Mouse (Mus musculus): ENCODE measurements at regions not wholly inside any gene's neighbourhood (a gene's known extent, or its start where the extent isn't known, plus 50 kb on each side); places are given as distances from the start of the nearest gene placed in this dataset.

GRCm38 (mm10) chr2:72541246-72541645 is 65.3 kb downstream of the Cdca7 start:
- DNase-seq (ENCODE audit: low read depth) = no peak

- no peak for DNase-seq (ENCODE audit: low read depth)
Observed at GRCm38 (mm10) chr2:72545453-72545852, 69.5 kb downstream of the Cdca7 start.

- DNase-seq (ENCODE audit: low read depth) = peak; percentile 38
Observed at GRCm38 (mm10) chr2:72546476-72546875, 70.5 kb downstream of the Cdca7 start.

- no peak for DNase-seq (ENCODE audit: low read depth)
Observed at GRCm38 (mm10) chr2:72546963-72547362, 71.0 kb downstream of the Cdca7 start.

GRCm38 (mm10) chr2:72551268-72551667 is 75.3 kb downstream of the Cdca7 start:
- peak; percentile 23 for DNase-seq (ENCODE audit: low read depth)

DNA sequence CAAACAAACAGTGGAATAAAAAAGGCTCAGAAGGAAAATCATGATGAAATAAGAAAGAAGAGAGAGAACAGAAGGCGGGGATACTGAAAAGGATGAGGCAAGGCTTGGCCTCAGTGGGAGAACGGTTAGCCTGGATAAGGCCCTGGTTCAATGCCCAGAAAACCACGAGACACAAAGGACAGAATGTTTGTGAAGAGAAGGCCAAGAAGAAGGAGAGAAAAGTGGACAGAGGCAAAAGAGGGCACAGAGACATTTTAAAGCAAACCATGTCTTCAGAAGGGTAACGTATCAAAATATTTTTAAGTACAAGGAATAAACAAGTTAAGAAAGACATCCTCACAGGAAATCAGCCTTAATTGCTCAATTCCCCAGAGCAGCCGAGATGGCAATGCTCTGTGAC is 78.6 kb downstream of the Cdca7 start:
- DNase-seq (ENCODE audit: low read depth) = peak; percentile 43

DNA sequence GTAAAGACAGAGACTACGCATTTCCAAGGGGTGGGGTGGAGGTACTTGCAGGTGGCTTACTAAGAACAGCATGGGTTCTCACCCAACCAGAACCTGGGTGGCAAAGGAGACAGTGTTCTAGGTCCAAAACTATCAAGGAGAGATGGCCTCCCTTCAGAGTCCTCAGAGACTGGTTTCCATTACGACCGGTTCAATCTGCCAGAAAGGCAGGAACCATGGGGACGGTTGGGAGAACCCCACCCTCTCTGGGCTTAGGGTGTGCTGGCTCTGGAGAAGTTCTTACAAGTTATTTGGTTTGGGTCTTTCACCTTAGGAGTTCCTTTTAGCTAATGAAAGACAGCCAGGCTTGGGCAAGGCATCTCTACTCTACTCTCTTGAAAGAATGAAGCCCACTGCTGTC is 79.2 kb downstream of the Cdca7 start:
- no peak for DNase-seq (ENCODE audit: low read depth)

DNA sequence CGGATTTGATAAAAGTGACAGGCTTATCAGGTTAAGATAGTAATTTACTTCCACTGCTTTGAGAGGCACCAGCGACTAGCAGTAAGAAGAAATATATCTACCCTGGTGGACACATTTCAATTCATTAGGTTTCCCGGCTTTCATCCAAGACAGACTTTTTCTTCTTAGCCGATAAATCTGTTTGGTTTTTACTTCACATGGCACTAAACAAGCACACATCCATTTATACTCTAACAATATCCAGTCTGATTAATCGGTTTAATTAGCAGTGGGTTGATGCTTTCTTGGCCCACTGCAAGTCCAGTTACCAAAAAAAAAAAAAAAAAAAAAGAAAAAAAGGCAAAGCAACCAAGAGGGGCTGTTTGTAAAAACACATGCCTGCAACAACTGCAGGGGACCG is 79.6 kb downstream of the Cdca7 start:
- DNase-seq (ENCODE audit: low read depth) = no peak

DNA sequence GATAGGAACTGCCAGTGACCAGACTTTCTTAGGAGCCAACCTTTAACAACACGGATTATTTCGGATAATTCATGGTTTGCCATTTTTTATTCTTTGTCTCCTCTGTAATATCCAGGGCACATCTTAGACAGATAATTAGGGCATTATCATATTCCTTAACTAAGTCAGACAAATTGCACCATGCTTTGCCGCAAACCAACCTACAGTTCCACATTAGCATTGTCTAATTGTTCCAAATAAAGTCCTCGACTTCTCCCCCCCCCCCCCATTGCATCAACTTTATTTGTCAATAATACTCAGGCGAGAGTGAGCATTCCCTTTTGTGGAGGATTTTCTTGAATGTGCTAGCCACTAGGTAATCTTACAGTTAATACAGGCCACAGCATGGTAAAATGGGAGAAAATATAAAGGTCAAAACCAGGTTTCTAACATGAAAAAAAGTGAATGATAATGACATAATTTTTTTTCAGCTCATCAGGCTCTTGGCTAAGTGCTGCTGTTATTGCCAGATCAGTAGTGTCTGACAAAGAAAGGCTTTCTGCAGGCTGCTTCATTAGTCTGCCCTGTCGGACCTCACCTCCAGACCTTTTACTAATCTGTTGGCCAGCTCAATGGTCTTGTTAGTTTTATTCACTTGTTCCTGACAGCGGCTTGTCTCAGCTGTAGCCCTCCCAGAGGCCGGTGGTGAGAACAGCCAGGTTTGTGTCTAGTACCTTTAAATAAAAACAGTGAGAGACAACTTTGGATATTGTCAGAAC is 80.3 kb downstream of the Cdca7 start:
- no peak for DNase-seq (ENCODE audit: low read depth)

DNA sequence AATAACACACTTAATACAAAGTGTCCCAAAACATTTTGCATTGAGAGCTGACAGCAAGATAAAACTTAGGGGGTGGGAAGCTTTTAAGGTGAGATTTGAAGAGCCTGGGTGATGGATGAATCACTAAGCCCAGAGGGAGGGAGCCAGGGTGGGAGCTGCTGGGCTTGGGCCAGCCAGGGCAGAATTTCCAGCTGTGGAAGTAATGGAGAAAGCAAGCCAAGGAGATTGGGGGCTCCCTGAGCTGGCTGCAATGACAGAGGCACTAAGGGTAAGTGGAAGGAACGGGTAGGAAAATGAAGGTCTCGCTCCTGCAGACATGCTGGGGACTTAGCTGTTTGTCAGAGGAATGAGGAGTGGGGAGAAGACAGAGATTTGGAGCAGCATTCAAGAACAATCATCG is 81.2 kb downstream of the Cdca7 start:
- no peak for DNase-seq (ENCODE audit: low read depth)

DNA sequence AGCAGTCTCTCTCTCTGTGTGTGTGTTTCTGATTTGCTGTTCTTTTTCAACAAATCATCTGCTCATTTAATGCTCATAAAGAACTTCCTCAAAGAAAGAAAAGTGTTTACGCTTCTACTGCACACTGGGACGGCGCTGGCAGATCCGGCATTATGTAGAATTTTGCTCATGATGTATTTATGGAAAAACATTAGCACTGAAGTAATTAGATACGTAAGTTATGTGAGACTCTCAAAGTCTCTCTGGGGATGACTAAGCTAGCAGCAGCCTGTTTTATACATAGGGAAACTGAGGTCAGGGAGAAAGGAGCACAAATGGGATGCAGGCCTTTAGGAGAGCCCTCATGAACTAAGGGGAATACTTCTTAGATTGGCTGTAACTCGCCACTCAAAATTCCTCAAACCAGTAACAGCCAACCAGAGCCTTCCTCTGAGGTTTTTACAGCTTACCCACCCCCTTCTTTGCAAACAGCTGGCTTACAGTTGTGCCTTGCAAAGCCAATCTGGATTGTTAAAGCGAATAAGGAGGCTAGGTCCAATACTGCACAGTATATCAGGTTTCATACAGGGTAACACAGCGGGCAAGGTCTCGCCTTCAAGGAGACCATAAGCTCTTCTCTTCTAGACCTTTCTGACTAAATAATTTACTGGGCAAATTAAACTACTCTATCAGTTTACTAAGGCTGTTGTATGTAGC is 81.8 kb downstream of the Cdca7 start:
- DNase-seq (ENCODE audit: low read depth) = no peak

DNA sequence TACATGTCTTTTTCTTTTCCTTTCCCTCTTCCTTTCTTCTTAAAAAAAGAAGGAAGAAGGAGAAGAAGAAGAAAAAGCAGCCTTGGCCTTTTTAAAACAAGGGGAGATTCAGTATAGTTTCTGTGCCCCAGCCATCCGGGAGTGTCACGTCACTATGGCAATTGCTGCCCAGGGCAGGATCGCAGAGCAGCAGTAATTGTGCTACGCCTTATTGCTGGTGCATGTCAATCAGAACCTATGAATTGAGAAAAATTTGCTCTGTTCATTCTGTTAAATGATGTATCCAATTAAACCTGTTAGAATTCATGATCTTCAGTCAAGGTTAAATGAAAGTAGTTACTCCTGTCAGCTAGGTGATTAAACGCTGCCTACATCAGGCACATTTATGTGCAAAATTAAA is 85.4 kb downstream of the Cdca7 start:
- no peak for DNase-seq (ENCODE audit: low read depth)

GRCm38 (mm10) chr2:72578322-72578721 is 102.4 kb downstream of the Cdca7 start:
- DNase-seq (ENCODE audit: low read depth) = no peak

- DNase-seq (ENCODE audit: low read depth) = no peak
Observed at GRCm38 (mm10) chr2:72581136-72581535, 105.2 kb downstream of the Cdca7 start.

DNA sequence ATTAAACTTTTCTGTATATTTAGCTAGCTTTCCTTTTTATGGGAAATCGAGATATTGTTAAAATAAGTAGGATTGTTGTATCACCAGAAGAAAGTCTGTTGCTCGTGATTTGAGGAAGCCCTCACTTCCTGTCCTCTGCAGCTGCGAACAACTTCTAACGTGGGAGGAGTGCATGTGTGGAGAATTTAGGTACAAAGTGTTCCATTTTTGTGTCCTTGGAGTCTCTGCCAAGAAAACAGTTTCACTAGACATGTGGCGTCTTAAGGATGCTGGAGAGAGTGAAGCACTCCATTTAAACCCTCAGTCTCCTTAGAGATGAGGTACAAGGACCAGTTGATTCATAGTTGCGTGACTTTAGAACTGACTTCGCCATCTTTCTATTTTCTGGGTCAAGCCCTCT is 112.9 kb downstream of the Cdca7 start:
- no peak for DNase-seq (ENCODE audit: low read depth)

DNA sequence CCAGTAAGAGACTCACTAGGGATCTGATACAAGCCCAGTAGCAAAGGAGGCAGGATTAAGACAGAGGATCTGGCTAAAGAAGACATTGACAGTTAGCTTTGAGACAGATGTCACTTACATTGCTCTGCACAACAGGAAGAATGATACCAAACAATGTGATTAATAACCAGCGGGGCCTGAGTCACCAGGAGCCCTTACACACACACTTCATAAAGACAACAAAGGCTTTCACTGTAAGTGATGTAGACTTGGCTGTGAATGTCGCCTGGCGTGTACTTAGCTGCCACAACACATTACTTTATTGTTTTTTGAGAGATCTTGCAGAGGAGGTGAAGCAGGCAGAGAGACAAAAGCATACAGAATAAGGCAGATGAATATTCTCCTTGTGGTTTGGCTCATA is 116.1 kb downstream of the Cdca7 start:
- DNase-seq (ENCODE audit: low read depth) = peak; percentile 13

- DNase-seq (ENCODE audit: low read depth) = no peak
Observed at GRCm38 (mm10) chr2:72596994-72597925, 121.3 kb downstream of the Cdca7 start.

- no peak for DNase-seq (ENCODE audit: low read depth)
Observed at GRCm38 (mm10) chr2:72597941-72598340, 122.0 kb downstream of the Cdca7 start.

DNA sequence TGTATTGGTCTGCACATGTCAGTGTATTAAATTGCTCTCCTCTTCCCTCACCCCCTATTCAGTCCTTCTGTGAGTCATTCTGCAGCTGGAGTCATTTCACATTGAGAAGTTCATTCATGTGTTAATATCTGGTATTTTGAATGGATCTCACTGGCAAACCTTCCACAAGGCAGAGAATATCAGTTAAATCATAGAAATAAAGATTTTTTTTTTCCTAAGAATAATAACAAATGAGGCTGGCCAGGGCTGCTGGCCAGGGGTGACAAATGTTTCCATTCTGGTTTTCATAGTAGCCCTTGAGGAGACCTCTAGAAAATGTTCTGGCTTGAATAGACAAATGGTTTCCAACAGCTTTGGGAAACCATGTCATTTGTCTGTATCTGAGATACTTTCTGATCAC is 124.8 kb downstream of the Cdca7 start:
- peak; percentile 5 for DNase-seq (ENCODE audit: low read depth)

GRCm38 (mm10) chr2:72602152-72602551 is 126.2 kb downstream of the Cdca7 start:
- DNase-seq (ENCODE audit: low read depth) = peak; percentile 85

DNA sequence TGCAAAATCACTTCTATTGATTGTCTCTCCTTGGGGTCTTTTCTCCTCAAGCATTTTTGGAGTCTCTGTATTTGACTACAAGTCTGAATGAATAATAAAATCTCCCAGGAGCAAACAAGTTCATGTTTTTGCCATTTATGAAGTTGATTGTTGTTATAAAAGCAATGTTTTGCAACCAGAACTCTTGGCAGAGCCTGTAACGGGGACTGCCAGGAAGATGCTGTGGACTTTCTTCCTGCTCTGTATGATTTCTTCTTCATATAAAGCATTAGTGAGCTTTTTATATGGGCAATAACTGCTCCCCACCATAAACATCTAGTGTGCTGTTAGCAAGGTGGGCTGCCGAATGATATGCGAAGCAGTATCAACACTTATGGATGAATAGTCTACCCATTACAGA is 136.3 kb downstream of the Cdca7 start:
- no peak for DNase-seq (ENCODE audit: low read depth)

GRCm38 (mm10) chr2:72614256-72614655 is 138.3 kb downstream of the Cdca7 start:
- peak; percentile 88 for DNase-seq (ENCODE audit: low read depth)

- DNase-seq (ENCODE audit: low read depth) = no peak
Observed at GRCm38 (mm10) chr2:72615869-72616268, 139.9 kb downstream of the Cdca7 start.

Data from NIH3T3 (cell line).